Mouse (Mus musculus): Measurements from ENCODE around the gene Napsa.

The Napsa gene

DNA sequence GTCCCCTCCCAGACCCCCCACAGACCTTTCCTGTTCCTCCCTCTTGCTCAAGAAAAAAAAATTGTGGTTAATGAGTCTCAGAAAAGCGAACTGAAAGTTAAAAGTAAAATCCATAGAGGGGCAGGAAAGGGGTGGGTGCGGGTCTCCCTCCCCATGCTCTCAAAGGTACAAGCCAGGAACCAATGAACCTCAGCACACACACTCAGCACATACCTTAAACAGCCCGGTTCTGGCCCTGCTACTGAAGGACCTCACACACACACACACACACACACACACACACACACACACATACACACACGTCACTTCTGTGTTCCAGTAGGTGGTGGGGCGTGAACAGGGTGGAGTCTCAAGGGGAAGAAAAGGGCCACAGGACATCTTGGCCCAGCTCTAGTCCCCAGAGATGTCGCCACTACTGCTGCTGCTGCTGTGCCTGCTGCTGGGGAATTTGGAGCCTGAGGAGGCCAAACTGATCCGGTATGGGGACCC is at the start of gene Napsa:
Gene Napsa, plus strand, starts transcription at position 168 of the 489 bp plus-strand sequence.
- DNase-seq (ENCODE audit: low spot score) = no peak

DNA sequence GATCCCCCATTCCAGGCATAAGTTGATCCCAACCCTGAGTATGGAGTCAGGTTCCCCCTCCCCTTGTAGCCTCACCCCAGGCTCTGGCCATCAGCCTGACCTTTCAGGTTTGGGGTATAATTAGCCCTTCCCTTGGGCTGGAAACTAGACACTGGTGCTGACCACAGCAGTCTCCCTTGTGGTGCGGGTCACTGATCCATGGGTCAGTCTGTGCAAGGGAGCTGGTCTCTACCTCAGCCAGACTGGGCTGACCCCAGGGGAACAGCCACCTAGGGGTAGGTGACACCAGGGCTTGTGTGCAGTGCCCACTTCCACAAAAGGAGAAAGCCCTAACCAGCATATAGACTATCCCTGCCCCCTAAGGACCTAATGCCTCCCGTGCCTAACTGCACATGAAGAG is 49.1 kb upstream of the Napsa start:
- no peak for DNase-seq (ENCODE audit: low spot score)

DNA sequence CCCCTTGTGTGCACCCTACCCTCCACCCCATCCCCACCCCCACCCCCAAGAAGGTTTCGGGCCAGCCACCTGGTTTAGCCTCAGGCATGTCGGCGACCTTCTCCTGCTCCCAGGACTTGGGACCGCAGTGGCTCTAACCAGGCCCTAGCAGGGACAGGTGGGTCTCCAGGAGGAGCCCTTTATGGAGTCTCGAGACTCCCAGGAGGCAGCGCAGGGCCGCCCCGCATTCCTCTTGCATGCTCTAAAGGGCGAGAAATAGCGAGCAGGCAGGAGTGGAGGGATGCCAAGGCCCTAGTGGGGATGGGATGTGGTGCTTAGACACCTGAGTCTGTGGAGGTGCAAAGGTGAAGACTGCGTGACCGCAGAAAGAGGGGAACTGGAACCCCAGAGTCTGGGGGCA is 47.7 kb upstream of the Napsa start, which contains the start of gene Mybpc2:
Gene Mybpc2, minus strand, starts transcription at position 155 of the 400 bp plus-strand sequence.
- DNase-seq (ENCODE audit: low spot score) = no peak

DNA sequence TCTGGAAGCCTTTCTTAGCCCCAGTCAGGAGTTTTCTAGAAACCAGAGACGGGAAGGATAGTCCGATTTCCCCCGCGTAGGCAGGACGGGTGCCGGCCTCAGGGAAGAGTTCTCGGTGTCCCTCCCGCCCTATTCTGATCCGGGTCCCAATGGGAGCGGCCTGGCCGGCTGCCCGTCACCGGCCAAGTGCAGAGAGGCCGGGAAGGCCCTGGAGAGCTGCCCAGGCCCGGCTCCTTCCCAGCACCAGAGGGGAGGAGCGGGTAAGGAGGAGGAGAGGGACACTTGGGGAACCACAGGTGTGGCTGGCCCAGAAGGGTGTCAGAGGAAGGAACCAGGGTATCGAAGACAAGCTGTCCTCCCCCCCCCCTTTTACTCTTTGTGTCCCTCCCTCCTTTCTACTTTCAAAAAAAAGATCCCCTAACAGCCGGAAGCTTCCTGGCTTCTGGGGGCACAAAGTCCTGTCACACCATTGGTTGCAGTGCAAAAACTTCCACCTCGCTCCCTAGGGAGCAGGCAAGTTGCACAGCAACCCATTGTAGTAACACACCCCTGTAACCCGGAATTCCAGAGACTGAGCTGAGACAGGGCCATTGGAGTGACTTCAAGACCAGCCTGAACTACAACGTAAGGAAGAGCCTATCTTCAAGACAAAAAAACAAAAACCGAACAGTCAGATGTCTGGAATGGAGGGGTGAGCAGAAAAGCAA is 46.9 kb upstream of the Napsa start:
- peak; percentile 84 for DNase-seq (ENCODE audit: low spot score)

DNA sequence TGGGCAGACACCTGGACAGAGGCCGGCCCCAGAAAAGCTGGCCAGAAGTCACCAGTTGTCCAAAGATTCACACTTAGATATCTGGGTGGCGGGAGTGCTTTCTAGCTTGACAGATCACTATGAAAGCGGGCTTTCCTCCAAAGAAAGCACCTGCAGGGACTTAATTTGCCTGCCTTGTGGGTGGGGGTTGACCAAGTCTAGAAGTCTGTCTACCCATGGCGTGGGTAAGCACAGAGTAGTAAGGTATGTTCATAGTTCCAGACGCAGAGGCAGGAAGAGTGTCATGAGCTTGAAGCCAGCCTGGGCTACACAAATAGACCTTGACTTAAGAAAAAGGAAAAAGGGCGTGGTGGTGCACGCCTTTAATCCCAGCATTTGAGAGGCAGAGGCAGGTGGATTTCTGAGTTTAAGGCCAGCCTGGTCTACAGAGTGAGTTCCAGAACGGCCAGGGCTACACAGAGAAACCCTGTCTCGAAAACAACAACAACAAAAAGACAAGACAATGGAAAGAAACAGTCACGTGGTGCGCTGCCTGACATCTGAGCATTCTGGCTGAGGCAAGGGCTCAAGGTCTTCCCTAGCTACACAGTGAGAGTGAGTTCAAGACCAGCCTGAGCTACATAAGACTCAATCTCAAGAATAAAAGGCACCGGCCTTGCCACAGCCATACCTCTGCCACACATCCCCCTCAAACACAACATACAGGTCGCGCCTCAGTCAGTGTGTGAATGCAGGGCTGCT is 45.6 kb upstream of the Napsa start:
- no peak for DNase-seq (ENCODE audit: low spot score)

DNA sequence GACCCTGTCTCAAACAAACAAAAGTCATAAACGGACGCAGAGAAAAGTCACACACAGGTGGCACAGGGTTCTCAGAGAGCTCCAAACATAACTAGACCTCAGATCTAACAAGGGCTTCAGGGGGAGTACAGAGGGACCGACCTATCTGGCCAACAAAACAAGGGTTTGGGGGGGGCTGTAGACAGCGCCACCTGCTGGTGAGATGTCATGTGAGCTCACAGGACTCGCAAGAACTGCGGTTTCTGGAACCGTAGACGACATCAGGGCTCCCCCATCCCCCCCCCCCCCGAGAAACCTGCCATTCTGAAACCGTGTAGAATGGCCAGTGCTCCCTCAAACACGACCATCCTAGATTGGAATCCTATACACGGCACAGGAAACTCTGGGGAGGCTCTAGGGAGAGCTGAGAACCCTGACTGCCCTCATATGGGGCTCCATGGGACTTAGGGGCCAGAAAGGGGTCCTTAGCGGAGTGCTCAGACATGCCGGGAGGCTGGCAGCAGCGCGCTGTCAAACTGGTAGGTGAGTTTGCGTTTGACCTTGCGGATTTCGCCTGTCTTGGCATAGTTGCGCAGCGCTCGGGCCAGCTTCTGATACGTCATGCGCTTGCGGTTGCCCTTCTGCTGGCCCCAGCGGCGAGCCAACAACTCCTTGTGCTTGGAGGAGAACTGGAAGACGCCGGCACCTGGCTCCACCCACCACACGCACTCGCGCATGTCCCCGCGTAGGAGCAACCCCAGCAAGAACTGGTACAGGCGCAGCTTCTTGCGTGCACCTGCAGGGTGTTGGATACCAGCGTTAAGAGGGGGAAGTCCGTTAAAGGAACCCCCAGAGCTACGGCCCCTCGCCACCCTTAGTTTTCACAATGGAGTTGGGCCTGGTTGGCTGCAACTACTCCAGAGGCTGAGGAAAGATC is 44.4 kb upstream of the Napsa start:
- no peak for DNase-seq (ENCODE audit: low spot score)

DNA sequence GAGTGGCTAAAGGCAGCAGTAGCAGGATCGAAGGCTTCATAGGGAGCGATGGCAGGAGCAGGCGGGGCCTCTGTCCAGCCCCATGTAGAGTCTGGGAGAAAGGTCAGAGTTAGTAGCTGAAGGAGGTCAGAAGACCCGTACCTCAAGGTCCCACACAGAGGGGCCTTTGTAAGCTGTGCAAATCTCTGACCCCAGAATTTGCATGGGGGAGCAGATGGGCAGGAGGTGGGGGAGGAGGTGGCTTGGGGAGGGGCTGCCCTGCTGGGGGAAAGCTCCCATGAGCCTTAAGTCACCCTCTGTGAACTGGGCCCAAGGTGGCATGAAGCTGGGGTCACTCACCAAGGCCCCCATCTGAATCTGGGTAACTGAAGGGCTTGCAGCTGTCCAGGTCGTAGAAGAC is 42.7 kb upstream of the Napsa start:
- no peak for DNase-seq (ENCODE audit: low spot score)

DNA sequence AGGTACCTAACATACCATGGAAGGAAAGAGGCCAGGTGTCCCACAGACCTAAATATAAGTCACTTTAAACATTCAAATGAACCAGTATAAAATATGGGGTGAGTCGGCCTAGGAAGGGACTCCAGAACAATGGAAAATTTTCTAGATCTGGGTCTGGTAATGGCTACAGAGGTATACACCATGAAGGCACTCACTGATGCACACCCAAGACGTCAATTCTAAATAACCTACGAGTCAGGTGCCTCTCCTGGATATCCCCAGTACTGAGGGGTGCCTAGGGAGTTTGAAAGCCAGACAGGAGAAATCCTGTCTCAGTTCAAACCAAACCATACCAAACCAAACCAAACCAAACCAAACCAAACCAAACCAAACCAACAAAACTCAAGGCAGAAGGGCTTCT is 41.7 kb upstream of the Napsa start:
- no peak for DNase-seq (ENCODE audit: low spot score)

DNA sequence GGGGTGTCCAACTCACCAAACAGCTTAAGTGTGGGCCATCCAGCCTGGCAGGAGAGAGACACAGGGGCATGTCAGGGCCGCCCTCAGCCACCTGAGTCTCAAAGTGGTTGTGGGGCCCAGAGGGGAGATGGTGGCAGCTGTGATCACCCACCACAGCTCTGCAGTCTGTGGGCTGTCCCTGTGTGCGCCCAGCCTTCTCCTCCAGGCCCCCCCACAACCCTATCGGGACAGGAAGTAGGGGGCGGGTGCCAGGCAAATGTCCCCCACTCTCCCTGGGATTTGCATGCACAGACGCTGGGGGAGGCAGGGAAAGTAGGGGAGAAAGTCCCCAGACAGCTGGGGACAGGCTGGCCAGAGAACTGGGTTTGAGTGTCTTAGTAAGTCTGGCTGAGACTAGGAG is 41.0 kb upstream of the Napsa start:
- no peak for DNase-seq (ENCODE audit: low spot score)

DNA sequence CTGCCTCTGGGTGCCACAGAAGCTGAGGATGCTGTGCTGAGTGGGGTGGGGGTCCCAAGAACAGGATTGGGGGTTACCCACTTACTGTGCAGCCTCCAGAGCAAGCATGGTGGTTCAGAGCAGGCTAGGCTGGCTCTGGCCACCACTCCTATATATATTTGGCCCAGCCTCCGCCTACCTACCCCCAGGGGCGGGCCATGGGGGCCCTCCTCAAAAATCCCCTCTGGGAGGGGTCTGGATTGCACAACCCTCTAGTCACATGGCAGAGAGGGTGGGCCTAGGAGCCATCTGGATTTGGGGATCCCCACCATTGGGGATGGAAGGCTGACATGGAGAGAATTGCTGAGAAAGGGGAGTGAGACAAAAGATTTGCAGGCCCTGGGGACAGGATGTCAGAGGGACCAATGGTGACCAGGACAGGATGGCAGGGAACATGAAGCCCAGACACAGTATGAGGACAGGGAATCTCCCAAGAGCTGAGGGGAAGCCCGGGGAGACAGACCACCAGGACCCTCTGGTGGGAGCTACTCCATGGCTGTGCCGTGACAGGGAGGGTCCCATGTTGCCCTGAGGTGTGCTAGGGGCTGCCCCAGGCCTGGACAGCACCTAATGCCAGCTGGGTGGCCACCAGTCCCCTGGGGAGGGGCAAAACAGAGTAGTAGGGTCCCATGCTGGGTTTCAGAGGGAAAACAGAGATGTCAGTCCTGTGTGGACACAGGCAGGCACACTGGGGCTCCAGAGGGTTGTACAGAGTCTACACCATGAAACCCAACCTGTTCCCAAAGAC is 40.0 kb upstream of the Napsa start, which contains the start of gene Spib:
Gene Spib, minus strand, starts transcription at position 126 of the 787 bp plus-strand sequence.
- DNase-seq (ENCODE audit: low spot score) = no peak

DNA sequence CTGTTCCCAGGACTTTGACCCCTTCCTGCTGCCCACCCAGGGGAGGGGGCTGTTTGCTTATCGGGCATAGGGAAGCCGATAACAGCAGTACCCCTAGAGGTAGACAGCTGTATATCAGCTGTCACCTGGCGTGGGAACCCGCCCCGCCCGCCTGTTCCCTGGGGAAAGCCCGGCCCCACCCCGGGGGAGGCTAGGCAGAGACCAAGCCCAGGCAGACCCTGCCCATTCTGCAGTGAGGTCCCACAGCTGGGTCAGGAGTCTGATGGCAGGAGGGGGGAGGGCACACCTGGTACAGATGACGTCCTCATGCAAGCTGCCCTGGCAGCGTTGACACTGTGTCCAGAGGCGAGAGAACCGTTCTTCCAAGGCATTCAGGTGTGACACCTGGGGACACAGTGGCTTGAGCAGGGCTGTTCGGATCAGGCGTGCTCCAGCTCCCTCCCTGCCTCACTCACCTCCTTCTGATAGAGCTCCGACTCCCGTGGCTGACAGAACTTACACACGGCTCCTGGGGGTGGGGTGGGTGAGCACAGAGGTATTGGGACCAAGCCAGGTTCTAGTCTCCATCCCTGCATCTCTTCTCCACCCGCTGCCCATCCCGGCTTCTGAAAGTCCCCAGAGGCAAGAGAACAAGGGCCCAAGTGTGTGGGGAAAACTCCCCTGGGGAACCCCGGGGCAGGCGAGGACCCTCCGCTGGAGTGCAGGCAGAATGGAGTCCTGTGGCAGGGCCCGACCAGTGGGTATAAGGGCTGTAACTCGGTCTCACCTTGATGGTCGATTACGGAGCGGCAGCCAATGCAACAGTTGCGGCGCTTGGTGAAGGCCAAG is 39.0 kb upstream of the Napsa start:
- DNase-seq (ENCODE audit: low spot score) = no peak

DNA sequence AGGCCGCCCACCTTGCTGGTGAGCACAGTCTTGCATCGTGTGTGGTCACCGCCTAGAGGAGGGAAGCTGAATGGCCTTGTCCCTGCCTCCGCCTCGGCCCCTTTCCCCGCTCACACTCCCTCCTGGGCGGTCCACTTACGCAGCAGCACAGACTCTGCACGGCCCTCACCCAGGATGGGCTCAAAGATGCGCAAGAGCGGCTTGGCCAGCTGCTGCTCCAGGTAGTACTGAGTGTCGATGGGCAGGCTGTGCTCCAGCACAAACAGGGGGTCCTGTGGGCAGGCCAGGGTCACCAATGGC is 38.5 kb upstream of the Napsa start:
- DNase-seq (ENCODE audit: low spot score) = no peak

DNA sequence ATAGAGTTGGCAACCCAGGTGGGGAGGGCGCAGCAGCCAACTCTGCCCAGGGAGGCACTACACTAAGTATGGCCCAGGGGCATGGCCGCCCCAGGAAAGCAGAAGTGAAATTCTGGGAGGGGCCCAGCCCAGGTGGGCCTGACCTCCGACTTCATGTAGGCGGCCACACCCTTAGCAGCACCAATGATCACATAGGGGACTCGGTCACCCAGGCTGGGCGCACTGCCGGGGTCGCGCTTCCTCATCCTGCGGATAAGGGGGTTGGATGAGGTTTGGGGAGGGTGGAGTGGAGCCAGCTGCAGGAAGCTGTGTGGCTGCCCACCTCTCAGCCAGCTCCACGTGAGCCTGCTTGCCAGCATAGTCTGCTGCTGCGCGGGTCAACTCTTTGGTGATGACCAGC is 37.9 kb upstream of the Napsa start:
- no peak for DNase-seq (ENCODE audit: low spot score)

DNA sequence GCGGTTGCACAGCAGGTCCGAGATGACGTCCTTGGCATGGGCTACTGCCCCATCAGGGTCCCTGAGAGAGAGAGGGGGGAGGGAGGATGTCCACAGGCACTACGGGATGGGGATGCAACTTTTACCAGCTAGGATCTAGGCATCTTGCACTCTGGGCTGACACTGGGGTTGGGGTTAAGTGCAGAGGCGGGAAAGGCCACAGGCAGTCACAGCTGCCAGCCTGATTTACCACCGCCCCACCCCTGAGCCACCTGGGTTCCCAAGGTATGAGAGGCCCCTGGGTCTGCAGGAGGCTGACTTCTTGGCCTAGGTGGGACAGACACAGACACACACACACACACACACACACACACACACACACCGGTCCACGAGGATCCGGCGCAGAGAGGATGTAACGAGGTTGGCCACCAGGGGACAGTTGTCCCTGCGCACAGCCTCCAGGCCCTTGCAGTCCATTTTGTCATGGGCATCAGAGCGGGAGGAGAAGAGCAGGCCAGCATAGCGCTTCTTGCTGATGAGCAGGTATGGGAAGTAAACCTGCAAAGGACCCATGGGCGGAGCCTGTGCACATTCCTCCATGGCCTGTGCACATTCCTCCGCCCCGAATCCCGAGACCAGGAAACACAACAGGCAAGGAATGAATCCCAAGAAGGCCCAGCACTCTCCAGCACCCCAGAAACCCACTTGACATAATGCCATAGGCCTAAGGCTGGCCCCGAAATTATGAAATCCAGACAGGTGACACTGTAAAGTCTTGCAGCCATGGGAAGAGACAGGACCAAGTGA is 37.3 kb upstream of the Napsa start:
- DNase-seq (ENCODE audit: low spot score) = no peak

DNA sequence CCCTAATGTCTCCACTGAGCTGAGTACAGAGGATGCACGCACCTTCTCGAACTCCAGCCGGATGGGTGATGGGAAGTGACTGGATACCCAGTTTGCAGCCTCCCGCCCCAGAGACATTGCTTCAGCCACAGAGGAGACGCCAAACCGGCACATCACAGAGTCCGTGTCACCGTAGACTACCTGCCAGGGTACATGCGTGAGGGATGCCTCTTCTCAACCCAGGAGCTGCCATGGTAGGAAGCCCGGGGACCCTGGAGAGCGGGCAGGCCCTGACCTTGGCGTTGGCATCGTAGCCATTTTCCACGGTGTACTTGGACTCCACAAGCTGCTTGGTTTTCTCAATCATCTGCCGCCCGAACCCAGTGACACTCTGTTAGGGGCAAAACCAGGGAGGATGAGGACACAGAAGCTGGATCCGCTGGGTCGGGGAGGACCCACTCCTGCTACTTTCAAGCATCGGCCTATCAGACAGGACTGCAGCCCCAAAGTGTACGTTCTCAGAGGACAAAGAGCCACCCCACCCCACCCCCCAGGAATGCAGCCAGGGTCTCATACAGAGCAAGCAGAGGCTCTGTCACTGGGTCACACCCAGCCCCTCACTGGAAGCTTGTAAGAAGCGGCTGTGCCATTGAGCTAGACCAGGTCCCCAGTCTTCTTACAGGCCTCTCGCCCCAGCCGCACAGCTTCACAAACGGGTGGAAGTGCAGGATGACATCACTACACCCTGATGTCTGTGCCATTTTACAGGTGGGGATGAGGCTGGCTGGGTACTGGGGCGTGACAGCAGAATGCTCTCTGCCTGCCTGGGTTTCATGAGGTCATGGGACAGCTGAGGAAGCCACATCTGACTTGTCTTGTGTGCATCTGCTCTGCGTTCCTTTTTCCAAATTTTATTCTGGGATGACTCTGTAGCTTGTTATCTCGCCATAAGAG is 36.3 kb upstream of the Napsa start:
- no peak for DNase-seq (ENCODE audit: low spot score)

DNA sequence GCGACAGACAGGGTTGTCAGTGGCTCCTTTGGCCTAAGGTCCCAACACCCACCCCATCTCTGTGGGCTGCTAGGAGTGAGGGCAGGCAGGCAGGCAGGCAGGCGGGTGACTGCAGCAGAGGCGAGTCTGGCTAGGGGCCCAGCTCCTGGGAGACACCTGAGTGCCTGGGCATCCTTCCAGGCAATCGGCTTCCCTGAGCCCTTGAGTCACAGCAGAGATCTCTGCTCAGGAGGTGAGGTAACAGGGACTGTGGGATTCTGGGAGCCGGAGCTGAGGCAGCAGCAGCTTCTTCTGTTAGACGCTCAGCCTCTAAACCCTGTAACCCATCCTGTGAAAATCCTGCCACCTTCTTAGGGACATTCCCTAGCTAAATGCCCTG is 35.6 kb upstream of the Napsa start:
- DNase-seq (ENCODE audit: low spot score) = no peak

DNA sequence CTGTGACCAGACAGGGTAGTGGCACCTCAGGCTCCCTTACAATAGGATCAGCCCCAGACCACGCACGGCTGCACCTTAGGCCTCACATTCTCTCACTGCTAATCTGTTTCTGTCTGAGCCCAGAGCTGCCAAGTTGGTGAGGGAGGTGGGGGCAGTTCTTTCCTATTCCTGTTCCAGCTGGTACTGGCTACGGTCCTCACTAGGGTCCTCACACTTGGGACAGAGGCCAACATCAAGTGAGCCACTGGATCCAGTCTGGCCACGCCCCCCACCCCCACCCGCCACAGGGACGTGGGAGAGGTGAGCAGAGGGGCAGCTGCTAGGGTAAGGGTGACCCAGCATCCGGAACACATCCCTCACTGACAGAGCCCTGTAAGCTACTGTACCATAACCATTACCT is 35.2 kb upstream of the Napsa start:
- DNase-seq (ENCODE audit: low spot score) = no peak

DNA sequence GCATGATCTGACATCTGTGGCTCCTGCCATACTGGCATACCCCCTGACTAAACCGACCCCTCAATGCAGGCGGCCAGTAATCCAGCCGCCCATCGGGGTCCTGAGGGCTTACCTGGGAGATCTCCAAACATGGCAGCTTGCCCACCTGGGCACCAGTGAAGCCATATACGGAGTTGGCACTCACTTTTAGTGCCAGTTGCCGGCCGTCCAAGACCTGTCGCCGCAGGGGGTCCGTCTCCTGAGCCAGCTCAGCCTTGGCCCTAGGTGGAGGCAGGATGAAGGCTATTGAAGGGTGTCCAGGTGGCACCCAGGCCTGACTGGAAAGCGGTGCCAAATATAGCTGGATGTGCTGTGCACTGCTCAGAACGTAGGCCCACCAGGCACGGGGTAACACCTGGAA is 34.7 kb upstream of the Napsa start:
- no peak for DNase-seq (ENCODE audit: low spot score)
